Mouse (Mus musculus) liver, postnatal 0 days (tissue): Measurements from ENCODE around the gene Pccb.
A peak's percentile ranks its signal among the peaks of the same experiment; 100 is the strongest.

Experiments
- CTCF ChIP-seq: sonication (generic); IDR thresholded peaks from 2 replicates; pipeline ENCODE4 v1.5.1; 2016; ENCODE audit warnings: antibody characterized with exemption, low read depth
- EP300 ChIP-seq: IDR thresholded peaks from 2 replicates; pipeline ENCODE4 v1.6.1; 2016; ENCODE audit warnings: antibody characterized with exemption, low read depth, mild to moderate bottlenecking

DNA sequence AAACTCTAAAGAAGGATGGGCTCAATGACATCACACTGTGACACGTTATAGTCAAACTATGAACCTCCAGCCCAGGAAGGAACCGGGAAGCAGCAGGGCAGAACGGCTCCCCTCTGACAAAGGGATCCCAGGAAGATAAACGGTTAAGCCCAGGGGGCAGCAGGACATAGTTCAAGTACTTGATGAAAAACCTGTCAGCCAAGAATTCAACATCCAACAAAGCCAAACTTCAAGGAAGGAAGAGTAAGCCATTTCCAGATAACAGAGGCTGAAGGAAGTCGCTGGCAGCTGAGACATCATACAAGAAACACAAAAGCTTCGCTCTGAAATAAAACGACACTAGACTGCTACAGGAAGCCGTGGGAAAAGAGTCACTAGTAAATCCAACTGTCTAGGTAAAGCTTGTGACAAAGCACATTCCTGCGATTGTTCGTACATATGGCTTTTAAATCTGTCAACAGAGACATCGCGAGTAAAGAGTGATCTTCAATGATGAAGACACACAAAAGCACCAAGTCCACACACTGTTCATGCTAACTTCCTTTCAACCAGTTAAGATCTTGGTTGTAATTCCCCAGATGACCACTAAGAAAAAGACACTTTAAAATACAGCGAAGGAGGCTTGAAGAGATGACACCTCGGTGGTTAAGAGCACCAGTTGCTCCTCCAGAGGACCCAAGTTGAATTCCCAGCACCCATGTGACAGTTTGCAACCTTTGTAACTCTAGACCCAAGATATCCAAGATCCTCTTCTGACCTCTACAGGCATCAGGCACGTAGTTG, 16.8 kb downstream of the Pccb start:
- TF ChIP-seq CTCF (peak; percentile 27; the same call in 1 of the 2 replicates), EP300 (no peak)
